Mouse (Mus musculus): ENCODE data around the gene Procr. TPM values are rescaled to one million over a fixed set of nuclear protein-coding genes. Genes with fewer than 3 reads are reported as not detected.
A peak's percentile ranks its signal among the peaks of the same experiment; 100 is the strongest.

Procr gene
- polyA plus RNA-seq, 1 experiment, result 11.6 TPM

DNA sequence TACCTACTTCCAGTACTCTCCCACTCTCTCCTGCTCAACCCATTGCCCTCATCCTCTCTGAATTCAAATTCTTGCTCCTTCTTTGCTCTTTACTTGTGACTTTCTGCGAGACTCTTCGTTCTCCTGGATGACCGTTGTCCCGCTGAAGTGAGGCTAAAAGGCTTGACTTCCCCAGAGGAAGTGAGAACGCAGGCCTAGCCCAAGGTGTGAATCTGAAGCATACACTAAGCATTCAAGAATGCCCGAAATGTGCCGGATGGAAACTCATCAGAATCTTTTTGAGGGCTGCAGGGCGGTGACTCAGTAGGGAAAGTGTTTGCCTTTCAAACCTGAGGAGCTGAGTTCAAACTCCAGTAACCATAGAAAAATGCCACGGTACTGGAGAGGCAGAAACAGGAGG is 7.6 kb upstream of the Procr start:
- no peak overlapping the region for H3K27ac ChIP-seq (ENCODE audit: insufficient read depth, low read length)
- no peak for TF ChIP-seq CTCF (IDR thresholded peaks at IDR 0.05; ENCODE audit: borderline replicate concordance, insufficient read depth, low read length)
- no peaks in the 10 kb centered on the region for H3K4me1 ChIP-seq (ENCODE audit: control insufficient read depth, insufficient read depth, low read length)
- no peak overlapping the region for H3K4me3 ChIP-seq (ENCODE audit: insufficient read depth, low read length)

GRCm38 (mm10) chr2:155745487-155745886 is 5.4 kb upstream of the Procr start:
- no peaks in the 10 kb centered on the region for H3K4me1 ChIP-seq (ENCODE audit: control insufficient read depth, insufficient read depth, low read length)
- no peak overlapping the region for H3K27ac ChIP-seq (ENCODE audit: insufficient read depth, low read length)
- no peak overlapping the region for H3K4me3 ChIP-seq (ENCODE audit: insufficient read depth, low read length)
- no peak for TF ChIP-seq CTCF (IDR thresholded peaks at IDR 0.05; ENCODE audit: borderline replicate concordance, insufficient read depth, low read length)
- TF ChIP-seq POLR2A (IDR thresholded peaks at IDR 0.05; ENCODE audit: low read depth, low read length), result no peak

GRCm38 (mm10) chr2:155749394-155749793 is 1.5 kb upstream of the Procr start:
- Histone ChIP-seq H3K4me3 (ENCODE audit: insufficient read depth, low read length) (no peak overlapping the region), H3K27ac (ENCODE audit: insufficient read depth, low read length) (no peak overlapping the region), H3K4me1 (ENCODE audit: control insufficient read depth, insufficient read depth, low read length) (no peaks in the 10 kb centered on the region)
- no peak for TF ChIP-seq CTCF (IDR thresholded peaks at IDR 0.05; ENCODE audit: borderline replicate concordance, insufficient read depth, low read length)
- no peak for TF ChIP-seq POLR2A (IDR thresholded peaks at IDR 0.05; ENCODE audit: low read depth, low read length)

- H3K4me3 ChIP-seq (ENCODE audit: insufficient read depth, low read length), result no peak overlapping the region
- H3K4me1 ChIP-seq (ENCODE audit: control insufficient read depth, insufficient read depth, low read length), result no peaks in the 10 kb centered on the region
- H3K27ac ChIP-seq (ENCODE audit: insufficient read depth, low read length), result no peak overlapping the region
- TF ChIP-seq POLR2A (IDR thresholded peaks at IDR 0.05; ENCODE audit: low read depth, low read length), result no peak
- TF ChIP-seq CTCF (IDR thresholded peaks at IDR 0.05; ENCODE audit: borderline replicate concordance, insufficient read depth, low read length), result peak; percentile 49; the same call in 1 of the 2 replicates
Measured at GRCm38 (mm10) chr2:155755746-155756145, 4.8 kb downstream of the Procr start.

DNA sequence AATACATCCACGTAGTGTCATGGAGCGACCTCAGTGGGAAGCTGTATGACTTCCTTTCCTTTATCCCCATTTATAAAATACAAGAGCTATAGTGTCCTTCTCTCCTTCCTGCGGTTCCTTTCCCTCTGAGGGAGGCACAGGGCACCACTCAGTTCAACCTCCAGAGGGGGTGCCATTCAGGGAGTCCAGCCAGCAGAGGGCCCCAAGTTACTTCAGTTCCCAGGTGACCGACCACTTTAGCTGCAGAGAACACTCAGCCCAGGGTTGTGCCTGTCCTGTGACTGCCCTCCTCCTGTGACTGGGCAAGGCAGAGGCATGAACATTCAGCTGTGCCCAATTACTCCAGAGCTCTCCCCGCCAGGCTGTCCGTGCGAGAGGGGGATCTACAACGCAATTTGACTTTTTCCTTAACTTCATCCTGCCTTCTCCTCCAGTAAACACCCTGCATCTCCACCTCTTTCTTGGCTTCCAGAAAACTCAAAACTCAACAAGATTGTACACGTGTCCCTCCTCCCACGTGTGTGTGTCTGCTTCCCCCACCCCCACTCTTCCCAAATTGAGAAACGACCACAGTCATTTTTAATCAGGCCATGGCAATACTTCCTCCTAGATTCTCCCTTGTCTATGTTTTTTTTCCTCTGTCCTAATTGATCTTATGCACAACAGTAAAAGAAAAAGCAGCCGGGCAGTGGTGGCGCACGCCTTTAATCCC is 6.1 kb downstream of the Procr start:
- Histone ChIP-seq H3K4me3 (ENCODE audit: insufficient read depth, low read length) (no peak overlapping the region), H3K27ac (ENCODE audit: insufficient read depth, low read length) (no peak overlapping the region), H3K4me1 (ENCODE audit: control insufficient read depth, insufficient read depth, low read length) (no peaks in the 10 kb centered on the region)
- TF ChIP-seq POLR2A (IDR thresholded peaks at IDR 0.05; ENCODE audit: low read depth, low read length) (no peak), CTCF (IDR thresholded peaks at IDR 0.05; ENCODE audit: borderline replicate concordance, insufficient read depth, low read length) (no peak; the same call in 1 of the 2 replicates)

GRCm38 (mm10) chr2:155764679-155765418 is 13.9 kb downstream of the Procr start:
- peaks cover 2% of the 10 kb centered on the region; the same call in 1 of the 2 replicates for H3K4me1 ChIP-seq (ENCODE audit: control insufficient read depth, insufficient read depth, low read length)
- no peak for TF ChIP-seq POLR2A (IDR thresholded peaks at IDR 0.05; ENCODE audit: low read depth, low read length)
- TF ChIP-seq CTCF (IDR thresholded peaks at IDR 0.05; ENCODE audit: borderline replicate concordance, insufficient read depth, low read length), result no peak
- H3K4me3 ChIP-seq (ENCODE audit: insufficient read depth, low read length), result no peak overlapping the region
- H3K27ac ChIP-seq (ENCODE audit: insufficient read depth, low read length), result no peak overlapping the region

DNA sequence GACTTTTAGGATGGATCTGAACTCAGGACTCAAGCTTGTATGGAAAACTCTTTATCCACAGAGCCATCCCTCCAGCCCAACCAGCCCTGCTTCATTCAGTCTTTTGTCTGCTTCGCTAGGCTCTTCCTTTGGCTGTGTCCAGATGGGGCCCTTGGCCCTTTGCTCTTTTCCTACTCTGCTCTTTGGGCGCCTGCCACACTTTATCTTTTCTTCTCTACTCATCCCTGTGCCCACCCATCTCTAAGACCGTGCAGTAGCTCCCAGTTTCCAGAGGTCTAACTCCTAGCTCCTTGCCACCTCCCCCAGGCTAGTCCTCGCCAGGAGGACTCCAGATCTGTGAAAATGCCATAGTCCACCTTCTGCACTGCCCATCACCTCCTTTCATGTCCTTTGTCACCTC is 22.7 kb downstream of the Procr start:
- Histone ChIP-seq H3K4me3 (ENCODE audit: insufficient read depth, low read length) (no peak overlapping the region), H3K4me1 (ENCODE audit: control insufficient read depth, insufficient read depth, low read length) (no peaks in the 10 kb centered on the region), H3K27ac (ENCODE audit: insufficient read depth, low read length) (no peak overlapping the region)
- TF ChIP-seq POLR2A (IDR thresholded peaks at IDR 0.05; ENCODE audit: low read depth, low read length) (no peak), CTCF (IDR thresholded peaks at IDR 0.05; ENCODE audit: borderline replicate concordance, insufficient read depth, low read length) (no peak)

GRCm38 (mm10) chr2:155774261-155774926 is 23.5 kb downstream of the Procr start:
- TF ChIP-seq POLR2A (IDR thresholded peaks at IDR 0.05; ENCODE audit: low read depth, low read length) (no peak), CTCF (IDR thresholded peaks at IDR 0.05; ENCODE audit: borderline replicate concordance, insufficient read depth, low read length) (no peak)
- no peaks in the 10 kb centered on the region for H3K4me1 ChIP-seq (ENCODE audit: control insufficient read depth, insufficient read depth, low read length)
- no peak overlapping the region for H3K4me3 ChIP-seq (ENCODE audit: insufficient read depth, low read length)

GRCm38 (mm10) chr2:155774927-155775684 is 24.2 kb downstream of the Procr start, which contains the start of gene Mmp24:
Gene Mmp24, plus strand, starts transcription at chr2:155775342.
- TF ChIP-seq CTCF (IDR thresholded peaks at IDR 0.05; ENCODE audit: borderline replicate concordance, insufficient read depth, low read length), result no peak
- no peak for TF ChIP-seq POLR2A (IDR thresholded peaks at IDR 0.05; ENCODE audit: low read depth, low read length)
- Histone ChIP-seq H3K27ac (ENCODE audit: insufficient read depth, low read length) (no peak within 1 kb of the TSS), H3K4me3 (ENCODE audit: insufficient read depth, low read length) (peak within 1 kb of the TSS; percentile 29), H3K4me1 (ENCODE audit: control insufficient read depth, insufficient read depth, low read length) (no peaks in the 10 kb centered on the region)

More at GRCm38 (mm10) chr2:155774261-155774926, 23.5 kb downstream of the Procr start:
- H3K27ac ChIP-seq (ENCODE audit: insufficient read depth, low read length), result no peak overlapping the region

All from embryonic fibroblast, embryonic 13.5 days (primary cell).